ENCODE assay signal across 30 mouse cellular contexts in the genomic region with DNA sequence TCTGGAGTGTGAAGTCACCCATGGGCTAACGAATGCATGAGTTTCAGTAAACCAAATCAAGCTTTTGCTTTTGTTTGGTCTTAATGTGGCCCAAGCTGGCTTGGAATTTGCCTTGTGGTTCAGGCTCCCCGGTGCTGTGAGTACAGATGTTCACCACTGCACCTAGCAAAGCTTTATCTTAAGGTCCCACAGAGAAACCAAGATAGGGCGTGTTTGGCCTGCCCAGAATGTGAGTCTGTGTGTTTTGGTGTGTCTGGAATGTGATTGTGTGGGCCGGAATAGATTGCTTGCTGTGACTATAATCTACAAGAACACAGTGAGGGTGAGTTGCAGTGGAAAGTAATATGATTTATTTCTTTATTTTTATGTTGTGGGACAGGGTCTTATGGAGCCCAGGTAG. TPM values are rescaled to one million over a fixed set of nuclear protein-coding genes. Genes with fewer than 3 reads are reported as not detected.
DNase-seq lines count a peak whose midpoint lies in the region; ATAC-seq and TF ChIP-seq lines count a peak whose summit lies in the region.
"Had no signal": no experiment of that assay in that cellular context is flagged by ENCODE, and none has a peak within 500 bp of the region (broad histone marks: within the 10 kb centered on the region; RNA-seq: fewer than 3 reads in every experiment).

No protein-coding gene starts in this region.

- no peaks in the 10 kb centered on the region for H3K27me3 ChIP-seq in liver, embryonic 11.5 days (replicated peaks; ENCODE audit: control insufficient read depth, insufficient read depth, low read length)
- H3K27me3 ChIP-seq in liver, postnatal 0 days (ENCODE audit: insufficient read depth, low read length) = no peaks in the 10 kb centered on the region
- H3K27me3 ChIP-seq in stomach, postnatal 0 days (ENCODE audit: control insufficient read depth, insufficient read depth, low read length) = no peaks in the 10 kb centered on the region
- H3K27me3 ChIP-seq: forebrain, embryonic 13.5 days; heart, embryonic 13.5 days; hindbrain, embryonic 12.5 days; limb, embryonic 13.5 days; lung, embryonic 15.5 days; midbrain, embryonic 15.5 days; neural tube, embryonic 12.5 days had no signal

- H3K4me1 ChIP-seq in liver, embryonic 11.5 days (replicated peaks; ENCODE audit: control insufficient read depth, insufficient read depth, low read length) = no peaks in the 10 kb centered on the region; the same call in 1 of the 2 replicates
- H3K4me1 ChIP-seq in liver, postnatal 0 days (ENCODE audit: insufficient read depth) = no peaks in the 10 kb centered on the region
- H3K4me1 ChIP-seq in stomach, postnatal 0 days (replicated peaks; ENCODE audit: control insufficient read depth, insufficient read depth) = no peaks in the 10 kb centered on the region
- H3K4me1 ChIP-seq: forebrain, embryonic 13.5 days; heart, embryonic 13.5 days; hindbrain, embryonic 12.5 days; limb, embryonic 13.5 days; lung, embryonic 15.5 days; midbrain, embryonic 15.5 days; neural tube, embryonic 12.5 days had no signal

- peak; percentile 73; the same call in 1 of the 2 replicates for ATAC-seq in liver, embryonic 11.5 days (replicated peaks; ENCODE audit: low FRiP score)
- peak; percentile 43; the same call in 1 of the 2 replicates for ATAC-seq in liver, postnatal 0 days
- ATAC-seq in stomach, postnatal 0 days (ENCODE audit: low FRiP score, low TSS enrichment) = peak; percentile 88
- ATAC-seq: CD4-positive, CD25-positive, alpha-beta regulatory T cell, adult 4 months; forebrain, embryonic 13.5 days; midbrain, embryonic 15.5 days had no signal

- H3K9ac ChIP-seq in liver, embryonic 11.5 days (ENCODE audit: low read depth, low read length) = no peak overlapping the region
- H3K9ac ChIP-seq in liver, postnatal 0 days (replicated peaks) = no peak overlapping the region
- no peak overlapping the region for H3K9ac ChIP-seq in stomach, postnatal 0 days (ENCODE audit: low read length)
- H3K9ac ChIP-seq: forebrain, embryonic 13.5 days; heart, embryonic 13.5 days; hindbrain, embryonic 12.5 days; limb, embryonic 13.5 days; lung, embryonic 15.5 days; midbrain, embryonic 15.5 days; neural tube, embryonic 12.5 days had no signal

- no peak for TF ChIP-seq CTCF in liver, postnatal 0 days (IDR thresholded peaks at IDR 0.05; ENCODE audit: low read depth)
- TF ChIP-seq CTCF in stomach, postnatal 0 days (IDR thresholded peaks at IDR 0.05; ENCODE audit: low read depth) = no peak

- no peak for DNase-seq in liver, embryonic 11.5 days (ENCODE audit: low spot score)
- no peak for DNase-seq in liver
- peak; percentile 24 for DNase-seq in urinary bladder, postnatal 14 days (ENCODE audit: low spot score)
- no peak for DNase-seq in urinary bladder, postnatal 36 days (ENCODE audit: low spot score in 2 of 2)
- no peak for DNase-seq in liver, postnatal 0 days
- DNase-seq in stomach, postnatal 0 days (ENCODE audit: low spot score) = peak; percentile 37
- no peak for DNase-seq in cerebellum, adult 11-12 months
- DNase-seq in gastrocnemius, postnatal 25 days = no peak
- DNase-seq: adrenal gland, adult 2 months; cerebellum, adult 2 months; cerebellum, postnatal 25 days; embryo, embryonic 11 days; heart, postnatal 14 days; kidney, adult 8-10 months; kidney, postnatal 10 days; layer of hippocampus, postnatal 36 days; retina, postnatal 1 day; right cerebral cortex, postnatal 25 days; spleen, adult 18-20 months; thymus, adult 18-20 months; thymus, postnatal 36 days had no signal

- H3K9me3 ChIP-seq in liver, embryonic 11.5 days (ENCODE audit: control insufficient read depth, low read length) = no peaks in the 10 kb centered on the region
- H3K9me3 ChIP-seq in liver, postnatal 0 days (ENCODE audit: low read length) = no peaks in the 10 kb centered on the region
- no peaks in the 10 kb centered on the region for H3K9me3 ChIP-seq in stomach, postnatal 0 days (ENCODE audit: control insufficient read depth, low read length)
- H3K9me3 ChIP-seq: forebrain, embryonic 13.5 days; heart, embryonic 13.5 days; hindbrain, embryonic 12.5 days; limb, embryonic 13.5 days; lung, embryonic 15.5 days; midbrain, embryonic 15.5 days; neural tube, embryonic 12.5 days had no signal

- whole genome bisulfite sequencing in liver, embryonic 11.5 days = 68% methylated on average over 4 of the region's 4 CpGs
- 55% methylated on average over 4 of the region's 4 CpGs for WGBS in liver, postnatal 0 days (ENCODE audit: insufficient replicate concordance)
- WGBS in stomach, postnatal 0 days = 73% methylated on average over 4 of the region's 4 CpGs

- H3K27ac ChIP-seq in liver, embryonic 11.5 days (ENCODE audit: low read depth, low read length) = no peak overlapping the region
- H3K27ac ChIP-seq in liver, postnatal 0 days (ENCODE audit: low read depth) = no peak overlapping the region
- H3K27ac ChIP-seq in stomach, postnatal 0 days (replicated peaks) = 0 out of 2 replicates have a peak overlapping the region, but pooled peaks have one; percentile 13
- H3K27ac ChIP-seq: forebrain, embryonic 13.5 days; heart, embryonic 13.5 days; hindbrain, embryonic 12.5 days; layer of hippocampus, adult 2 months; limb, embryonic 13.5 days; lung, embryonic 15.5 days; midbrain, embryonic 15.5 days; neural tube, embryonic 12.5 days had no signal

- no peak overlapping the region for H3K4me3 ChIP-seq in liver, embryonic 11.5 days (ENCODE audit: low read depth, low read length)
- no peak overlapping the region for H3K4me3 ChIP-seq in liver, postnatal 0 days (ENCODE audit: low read depth, low read length)
- H3K4me3 ChIP-seq in stomach, postnatal 0 days (ENCODE audit: low read depth, low read length) = no peak overlapping the region
- H3K4me3 ChIP-seq: forebrain, embryonic 13.5 days; heart, embryonic 13.5 days; hindbrain, embryonic 12.5 days; layer of hippocampus, adult 2 months; limb, embryonic 13.5 days; lung, embryonic 15.5 days; midbrain, embryonic 15.5 days; neural tube, embryonic 12.5 days had no signal

- no peak overlapping the region for H3K4me2 ChIP-seq in liver, embryonic 11.5 days
- H3K4me2 ChIP-seq in liver, postnatal 0 days (ENCODE audit: low read depth, low read length) = no peak overlapping the region
- H3K4me2 ChIP-seq in stomach, postnatal 0 days (replicated peaks; ENCODE audit: low read depth) = no peak overlapping the region
- H3K4me2 ChIP-seq: forebrain, embryonic 13.5 days; heart, embryonic 13.5 days; hindbrain, embryonic 12.5 days; limb, embryonic 13.5 days; lung, embryonic 15.5 days; midbrain, embryonic 15.5 days; neural tube, embryonic 12.5 days had no signal

- H3K36me3 ChIP-seq in liver, embryonic 11.5 days (ENCODE audit: control insufficient read depth, insufficient read depth, low read length) = peaks cover 16% of the 10 kb centered on the region; the same call in 1 of the 2 replicates
- H3K36me3 ChIP-seq in liver, postnatal 0 days (replicated peaks; ENCODE audit: insufficient read depth, low read length) = peaks cover 23% of the 10 kb centered on the region
- peaks cover 6% of the 10 kb centered on the region; the same call in 1 of the 2 replicates for H3K36me3 ChIP-seq in stomach, postnatal 0 days (ENCODE audit: control insufficient read depth, insufficient read depth, low read length)

- no peak for TF ChIP-seq EP300 in liver, postnatal 0 days (IDR thresholded peaks at IDR 0.05; ENCODE audit: low read depth)
- no peak for TF ChIP-seq EP300 in stomach, postnatal 0 days (optimal IDR thresholded peaks at IDR 0.05)

RNA-seq across cellular contexts. Expression of a gene that starts 40.6 kb away (rescaled TPM):
- polyA plus RNA-seq in liver, embryonic 11.5 days (2014; fragmentation: Nextera tagmentation; extraction: Ambion mirVana) = 0.67 and 0.79 TPM in 2 replicates
- polyA plus RNA-seq in liver, postnatal 0 days (2015; fragmentation: Nextera tagmentation; extraction: Ambion mirVana) = 0.63 and 0.89 TPM in 2 replicates
- 0.77 and 0.78 TPM in 2 replicates for polyA plus RNA-seq in stomach, postnatal 0 days (2015; fragmentation: Nextera tagmentation; extraction: Ambion mirVana)
- 1 to 10 TPM; 2.2 to 2.5 TPM for total RNA-seq in gastrocnemius, postnatal 25 days (2021)

Comparison
In these comparisons a context has a peak if more than half of its experiments do, and no peak if none do; other contexts are left out.
1. DNase-seq: peak in urinary bladder, postnatal 14 days (single experiment) and stomach, postnatal 0 days (single experiment); none in liver, embryonic 11.5 days (single experiment), liver (single experiment), urinary bladder, postnatal 36 days (0 of 2), liver, postnatal 0 days (single experiment), cerebellum, adult 11-12 months (single experiment) and gastrocnemius, postnatal 25 days (single experiment).
2. Peak in every context shown above with its lines, with median percentiles within 50 percentile points of each other: ATAC-seq.